Mouse (Mus musculus): ENCODE results near the gene Cox8b. TPM values are rescaled to one million over a fixed set of nuclear protein-coding genes. Genes with fewer than 3 reads are reported as not detected.

Gene Cox8b
- polyA plus RNA-seq, 1 experiment from 2014 or later: not detected

DNA sequence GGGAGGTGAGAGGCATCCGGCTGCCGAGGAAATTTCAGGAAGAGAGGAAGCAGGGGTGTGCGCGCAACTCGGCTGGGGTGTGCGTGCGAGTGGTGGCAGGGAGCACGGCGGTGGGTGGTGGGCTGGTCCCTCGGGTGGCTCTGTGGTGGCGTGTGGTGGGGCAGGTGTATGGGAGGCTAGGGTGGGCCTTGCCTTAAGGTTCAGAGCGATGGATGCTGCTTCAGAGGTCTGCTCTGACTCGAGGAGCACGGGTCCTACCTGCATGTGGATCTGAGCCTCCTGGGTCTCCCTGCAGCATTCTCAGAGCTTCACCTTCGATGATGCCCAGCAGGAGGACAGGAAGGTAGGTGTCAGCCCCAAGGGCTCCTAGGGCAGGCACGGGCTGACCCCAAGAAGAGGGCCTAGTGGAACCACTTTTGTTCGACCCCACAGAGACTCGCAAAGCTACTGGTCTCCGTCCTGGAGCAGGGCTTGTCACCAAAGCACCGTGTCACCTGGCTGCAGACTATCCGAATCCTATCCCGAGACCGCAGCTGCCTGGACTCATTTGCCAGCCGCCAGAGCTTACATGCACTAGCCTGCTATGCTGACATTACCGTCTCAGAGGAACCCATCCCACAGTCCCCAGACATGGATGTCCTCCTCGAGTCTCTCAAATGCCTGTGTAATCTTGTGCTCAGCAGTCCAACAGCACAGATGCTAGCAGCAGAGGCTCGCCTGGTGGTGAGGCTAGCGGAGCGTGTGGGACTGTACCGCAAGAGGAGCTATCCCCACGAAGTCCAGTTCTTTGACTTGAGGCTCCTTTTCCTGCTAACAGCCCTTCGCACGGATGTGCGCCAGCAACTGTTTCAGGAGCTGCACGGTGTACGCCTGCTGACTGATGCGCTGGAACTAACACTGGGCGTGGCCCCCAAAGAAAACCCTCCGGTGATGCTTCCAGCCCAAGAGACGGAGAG is 42.4 kb downstream of the Cox8b start, which contains the start of gene Bet1l:
TSS of gene Bet1l (minus strand) at position 28 of the 956 bp plus-strand sequence.
- peak; percentile 20 for ATAC-seq
- no peaks in the 10 kb centered on the region for H3K27me3 ChIP-seq (replicated peaks)
- H3K9ac ChIP-seq: peak within 1 kb of the TSS; percentile 87
- H3K36me3 ChIP-seq: peaks cover 71% of the 10 kb centered on the region
- H3K4me1 ChIP-seq: peaks cover 44% of the 10 kb centered on the region
- H3K4me2 ChIP-seq: peak within 1 kb of the TSS; percentile 96
- no peaks in the 10 kb centered on the region for H3K9me3 ChIP-seq (replicated peaks)
- peak within 1 kb of the TSS; percentile 98 for H3K27ac ChIP-seq
- 27% methylated on average over 40 of the region's 40 CpGs for WGBS (ENCODE audit: insufficient replicate concordance)
- H3K4me3 ChIP-seq: peak within 1 kb of the TSS; percentile 89

DNA sequence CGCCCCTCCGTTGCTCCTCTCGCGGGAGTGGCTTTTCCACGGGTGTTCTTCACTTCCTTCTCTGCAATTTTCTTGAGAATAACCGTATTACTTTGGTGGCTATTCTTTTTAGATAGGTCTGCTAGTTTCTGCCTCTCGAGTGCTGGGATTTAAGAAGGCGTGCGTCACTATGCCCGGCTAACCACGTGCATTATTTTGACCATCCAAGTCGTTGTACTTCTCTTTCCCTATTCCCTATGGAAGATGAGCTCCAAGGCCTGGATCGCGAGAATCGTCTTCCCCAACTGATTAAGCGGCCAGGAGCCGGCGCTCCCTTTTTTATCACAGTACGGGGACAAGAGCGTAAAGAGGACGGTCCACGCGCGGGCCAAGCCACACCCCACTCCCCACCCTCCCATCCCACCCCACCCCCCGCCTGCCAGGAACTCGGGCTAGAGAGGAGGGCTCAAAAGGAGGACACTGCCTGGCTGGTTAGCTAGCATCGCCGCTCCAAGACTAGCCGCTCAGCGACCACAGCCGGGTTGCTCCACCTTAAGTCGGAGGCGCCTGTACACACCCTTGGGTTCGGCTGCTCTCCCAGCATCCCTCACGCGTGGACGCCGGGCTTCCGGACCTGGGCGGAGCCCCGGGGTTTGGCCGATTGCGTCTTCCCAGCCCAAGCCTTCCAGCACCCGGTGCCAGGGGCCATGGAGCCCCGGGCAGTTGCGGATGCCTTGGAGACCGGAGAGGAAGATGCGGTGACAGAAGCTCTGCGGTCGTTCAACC is 43.3 kb downstream of the Cox8b start, which contains the start of gene Ric8a:
TSS of gene Ric8a (plus strand) at position 173 of the 765 bp plus-strand sequence.
- H3K4me1 ChIP-seq: peaks cover 44% of the 10 kb centered on the region
- H3K36me3 ChIP-seq: peaks cover 71% of the 10 kb centered on the region
- under 1% methylated on average over 50 of the region's 50 CpGs for WGBS (ENCODE audit: insufficient replicate concordance)
- H3K9me3 ChIP-seq (replicated peaks): no peaks in the 10 kb centered on the region
- peak within 1 kb of the TSS; percentile 98 for H3K27ac ChIP-seq
- peak; percentile 84 for ATAC-seq
- no peaks in the 10 kb centered on the region for H3K27me3 ChIP-seq (replicated peaks)
- H3K4me3 ChIP-seq: peak within 1 kb of the TSS; percentile 89
- peak within 1 kb of the TSS; percentile 87 for H3K9ac ChIP-seq
- peak within 1 kb of the TSS; percentile 96 for H3K4me2 ChIP-seq

DNA sequence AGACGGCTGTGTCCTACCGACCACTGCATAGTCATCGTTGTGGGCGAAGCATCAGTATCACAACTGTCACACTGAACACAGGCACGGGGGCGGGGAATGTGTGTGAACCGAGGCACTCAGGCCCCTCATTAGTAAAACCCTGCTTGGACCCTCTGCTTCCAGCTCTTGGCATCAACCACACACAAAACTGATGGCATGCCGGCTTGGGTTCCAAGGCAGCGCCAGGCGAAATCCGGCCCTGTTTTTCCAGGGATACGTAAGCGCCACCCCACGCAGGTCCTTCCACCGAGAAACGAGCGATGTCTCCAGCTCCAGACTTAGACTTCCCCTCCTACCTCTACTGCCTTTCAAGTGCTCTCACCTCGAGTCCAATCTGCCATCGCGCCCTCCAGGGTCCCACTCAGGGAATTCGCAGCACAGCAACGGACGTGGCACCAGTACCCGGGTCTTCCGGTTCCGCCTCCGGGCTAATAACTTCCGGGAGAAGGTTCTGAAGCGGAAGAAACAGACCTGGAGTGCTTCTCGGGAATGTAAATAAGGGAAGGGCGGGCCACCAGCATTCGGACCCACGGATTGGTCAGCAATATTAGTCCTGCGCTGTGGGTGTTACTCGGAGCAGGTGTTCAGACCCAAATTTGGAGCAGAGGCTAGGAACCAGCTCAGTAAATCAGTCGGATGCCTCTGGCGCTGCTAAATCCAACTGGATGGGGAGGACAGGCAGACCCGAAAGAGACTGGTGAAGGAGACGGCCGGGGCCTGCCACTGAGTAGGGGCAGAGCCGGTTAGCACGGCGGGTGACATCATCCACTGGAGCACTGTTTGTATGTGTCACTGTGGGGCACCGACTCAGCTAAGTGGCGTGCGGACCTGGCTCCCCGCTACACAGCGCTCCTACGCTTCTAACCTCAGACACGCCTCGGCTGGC is 44.1 kb downstream of the Cox8b start, which contains the start of gene Gm45785:
TSS of gene Gm45785 (minus strand) at position 472 of the 925 bp plus-strand sequence.
- ATAC-seq: peak; percentile 77
- peak within 1 kb of the TSS; percentile 87 for H3K9ac ChIP-seq
- whole genome bisulfite sequencing (ENCODE audit: insufficient replicate concordance): under 1% methylated on average over 51 of the region's 51 CpGs
- H3K36me3 ChIP-seq: peaks cover 70% of the 10 kb centered on the region
- no peaks in the 10 kb centered on the region for H3K27me3 ChIP-seq (replicated peaks)
- peak within 1 kb of the TSS; percentile 89 for H3K4me3 ChIP-seq
- no peaks in the 10 kb centered on the region for H3K9me3 ChIP-seq (replicated peaks)
- peak within 1 kb of the TSS; percentile 96 for H3K4me2 ChIP-seq
- peak within 1 kb of the TSS; percentile 98 for H3K27ac ChIP-seq
- peaks cover 44% of the 10 kb centered on the region for H3K4me1 ChIP-seq

DNA sequence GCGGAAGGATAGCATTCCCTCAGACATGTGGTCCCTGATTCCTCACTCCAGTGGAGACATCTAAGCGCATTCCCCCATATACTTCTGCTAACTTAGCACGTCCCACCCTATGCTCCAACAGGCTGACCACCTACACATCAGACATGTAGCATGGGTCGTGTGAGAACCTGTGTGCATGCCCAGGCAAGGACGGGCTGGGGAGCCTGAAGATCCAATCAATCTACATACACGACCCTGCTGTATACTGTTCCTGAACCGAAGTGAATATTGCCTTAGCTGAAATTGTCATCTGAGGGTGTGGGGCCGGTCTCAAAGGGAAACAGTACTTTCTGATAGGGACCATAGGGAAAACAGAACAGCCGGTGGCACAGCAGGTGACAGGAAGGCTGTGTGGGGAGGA is 45.1 kb downstream of the Cox8b start:
- 65% methylated on average over 9 of the region's 9 CpGs for WGBS (ENCODE audit: insufficient replicate concordance)
- peaks cover 64% of the 10 kb centered on the region for H3K36me3 ChIP-seq
- peak overlapping the region; percentile 98 for H3K27ac ChIP-seq

DNA sequence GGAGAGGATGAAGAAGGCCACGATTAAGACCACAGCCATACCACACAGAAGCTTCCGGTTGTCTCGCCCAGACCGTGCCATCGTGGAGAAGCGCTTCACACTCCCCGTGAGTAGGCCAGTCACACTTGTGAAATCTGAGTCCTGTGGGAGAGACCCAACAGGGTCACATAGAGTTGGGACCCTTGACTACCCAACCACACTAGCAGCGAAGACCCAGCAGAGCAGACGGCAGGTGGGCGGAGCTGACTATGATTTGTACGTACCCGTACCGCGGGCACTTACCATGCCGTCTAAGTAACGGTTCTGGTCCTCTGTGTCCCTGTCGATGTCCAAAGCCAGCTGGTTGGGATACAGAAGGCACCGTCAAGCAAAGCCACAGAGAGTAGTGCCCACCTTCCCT is 45.8 kb downstream of the Cox8b start:
- H3K36me3 ChIP-seq: peaks cover 57% of the 10 kb centered on the region
- peak overlapping the region; percentile 89; the same call in 1 of the 2 replicates for H3K4me3 ChIP-seq
- H3K4me1 ChIP-seq: peaks cover 42% of the 10 kb centered on the region
- no peaks in the 10 kb centered on the region for H3K9me3 ChIP-seq (replicated peaks)
- no peak overlapping the region for H3K9ac ChIP-seq
- H3K4me2 ChIP-seq: peak overlapping the region; percentile 96; the same call in 1 of the 2 replicates
- WGBS (ENCODE audit: insufficient replicate concordance): 93% methylated on average over 18 of the region's 18 CpGs
- no peak for ATAC-seq
- H3K27me3 ChIP-seq (replicated peaks): no peaks in the 10 kb centered on the region
- H3K27ac ChIP-seq: no peak overlapping the region

More for the DNA sequence above, 45.1 kb downstream of the Cox8b start:
- Histone ChIP-seq H3K4me3 (peak overlapping the region; percentile 89), H3K4me2 (peak overlapping the region; percentile 96), H3K9me3 (replicated peaks) (no peaks in the 10 kb centered on the region), H3K9ac (peak overlapping the region; percentile 87), H3K4me1 (peaks cover 44% of the 10 kb centered on the region), H3K27me3 (replicated peaks) (no peaks in the 10 kb centered on the region)
- ATAC-seq: no peak

DNA sequence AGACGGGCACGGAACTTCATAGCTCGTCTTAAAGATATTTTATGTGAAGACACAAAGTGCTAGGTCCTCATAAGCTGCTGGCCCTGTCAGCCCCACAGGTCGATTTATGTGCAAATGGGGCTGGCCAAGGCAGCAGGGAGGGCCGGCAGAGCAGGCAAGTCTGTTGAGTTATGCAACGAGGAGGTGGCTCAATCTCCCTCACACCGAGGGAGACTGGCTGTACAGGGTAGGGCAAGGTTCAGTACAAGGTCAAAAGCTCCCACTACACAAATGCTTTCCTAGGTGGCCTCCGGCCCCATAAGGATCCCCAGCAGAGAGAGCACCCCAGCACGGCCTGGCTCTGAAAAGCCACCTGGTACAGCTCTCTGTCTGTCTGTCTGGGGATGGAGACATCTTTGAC is 46.9 kb downstream of the Cox8b start:
- no peaks in the 10 kb centered on the region for H3K27me3 ChIP-seq (replicated peaks)
- H3K9me3 ChIP-seq (replicated peaks): no peaks in the 10 kb centered on the region
- H3K4me3 ChIP-seq: no peak overlapping the region
- H3K9ac ChIP-seq: 0 out of 2 replicates have a peak overlapping the region, but pooled peaks have one; percentile 32
- H3K4me2 ChIP-seq: 0 out of 2 replicates have a peak overlapping the region, but pooled peaks have one; percentile 12
- WGBS (ENCODE audit: insufficient replicate concordance): 73% methylated on average over 9 of the region's 9 CpGs
- peak overlapping the region; percentile 28; the same call in 1 of the 2 replicates for H3K27ac ChIP-seq
- peaks cover 46% of the 10 kb centered on the region for H3K36me3 ChIP-seq
- H3K4me1 ChIP-seq: peaks cover 31% of the 10 kb centered on the region
- no peak for ATAC-seq

DNA sequence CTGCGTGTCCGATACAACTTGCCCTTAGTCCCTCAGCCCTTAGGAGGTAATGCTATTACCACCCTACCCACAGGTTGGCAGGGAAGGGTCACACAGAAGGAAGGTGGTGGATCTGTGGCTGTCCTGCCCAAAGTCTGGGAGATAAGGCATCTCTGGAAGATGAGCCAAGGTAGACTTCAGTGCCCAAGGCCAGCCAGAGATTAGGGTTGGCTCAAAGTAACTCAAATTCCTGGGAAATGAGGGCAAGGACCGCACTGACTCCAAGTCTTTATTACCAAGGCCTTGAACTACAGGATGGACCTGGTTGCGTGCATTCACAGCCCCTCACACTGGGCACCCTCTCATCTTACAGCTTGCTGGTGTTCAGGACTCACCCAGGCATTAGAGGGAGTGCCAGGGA is 48.3 kb downstream of the Cox8b start:
- Histone ChIP-seq H3K4me2 (no peak overlapping the region), H3K27me3 (replicated peaks) (0 out of 2 replicates have a peak, but pooled peaks cover 3% of the 10 kb centered on the region), H3K9ac (no peak overlapping the region), H3K4me3 (no peak overlapping the region), H3K27ac (no peak overlapping the region), H3K36me3 (peaks cover 43% of the 10 kb centered on the region), H3K9me3 (replicated peaks) (no peaks in the 10 kb centered on the region), H3K4me1 (peaks cover 22% of the 10 kb centered on the region)
- WGBS (ENCODE audit: insufficient replicate concordance): 89% methylated on average over 4 of the region's 4 CpGs
- ATAC-seq: no peak

Other genes with a start within 250 kb of the Cox8b start
- not detected in 2 replicates for gene Olfr539, start 240.5 kb downstream of the Cox8b start, polyA plus RNA-seq (2016; fragmentation: Nextera tagmentation; extraction: Ambion mirVana)
- gene Olfr45, start 218.5 kb downstream of the Cox8b start, polyA plus RNA-seq (2016; fragmentation: Nextera tagmentation; extraction: Ambion mirVana): not detected in 2 replicates
- not detected in 2 replicates for gene Olfr541, start 203.2 kb downstream of the Cox8b start, polyA plus RNA-seq (2016; fragmentation: Nextera tagmentation; extraction: Ambion mirVana)
- not detected in 2 replicates for gene Cyp2e1, start 136.7 kb downstream of the Cox8b start, polyA plus RNA-seq (2016; fragmentation: Nextera tagmentation; extraction: Ambion mirVana)
- gene Syce1, start 112.6 kb downstream of the Cox8b start, polyA plus RNA-seq (2016; fragmentation: Nextera tagmentation; extraction: Ambion mirVana): 0.15 TPM in 1 of 2 replicates, not detected in the other
- gene Zfp941, start 78.3 kb downstream of the Cox8b start, polyA plus RNA-seq (2016; fragmentation: Nextera tagmentation; extraction: Ambion mirVana): 0.43 and 0.51 TPM in 2 replicates
- gene Urah, start 65.4 kb downstream of the Cox8b start, polyA plus RNA-seq (2016; fragmentation: Nextera tagmentation; extraction: Ambion mirVana): 4.5 and 4.6 TPM in 2 replicates
- gene Scgb1c1, start 54.9 kb downstream of the Cox8b start, polyA plus RNA-seq (2016; fragmentation: Nextera tagmentation; extraction: Ambion mirVana): not detected in 2 replicates
- 0.07 TPM in 1 of 2 replicates, not detected in the other for gene Odf3, start 52.6 kb downstream of the Cox8b start, polyA plus RNA-seq (2016; fragmentation: Nextera tagmentation; extraction: Ambion mirVana)
- not detected in 2 replicates for gene Gm45785, start 44.1 kb downstream of the Cox8b start, polyA plus RNA-seq (2016; fragmentation: Nextera tagmentation; extraction: Ambion mirVana)
- gene Ric8a, start 43.5 kb downstream of the Cox8b start, polyA plus RNA-seq (2016; fragmentation: Nextera tagmentation; extraction: Ambion mirVana): 30.7 and 33.8 TPM in 2 replicates
- gene Bet1l, start 42.9 kb downstream of the Cox8b start, polyA plus RNA-seq (2016; fragmentation: Nextera tagmentation; extraction: Ambion mirVana): 17.4 and 18.0 TPM in 2 replicates
- gene Psmd13, start 18.5 kb downstream of the Cox8b start, polyA plus RNA-seq (2016; fragmentation: Nextera tagmentation; extraction: Ambion mirVana): 204 and 213 TPM in 2 replicates
- gene Sirt3, start 18.1 kb downstream of the Cox8b start, polyA plus RNA-seq (2016; fragmentation: Nextera tagmentation; extraction: Ambion mirVana): 16.0 and 18.1 TPM in 2 replicates
- gene Nlrp6, start 20.5 kb upstream of the Cox8b start, polyA plus RNA-seq (2016; fragmentation: Nextera tagmentation; extraction: Ambion mirVana): 1.1 and 1.4 TPM in 2 replicates
- gene Pgghg, start 40.9 kb upstream of the Cox8b start, polyA plus RNA-seq (2016; fragmentation: Nextera tagmentation; extraction: Ambion mirVana): 7.8 and 7.9 TPM in 2 replicates
- gene Ifitm5, start 49.8 kb upstream of the Cox8b start, polyA plus RNA-seq (2016; fragmentation: Nextera tagmentation; extraction: Ambion mirVana): 0.94 and 0.99 TPM in 2 replicates
- gene Gm45717, start 55.5 kb upstream of the Cox8b start, polyA plus RNA-seq (2016; fragmentation: Nextera tagmentation; extraction: Ambion mirVana): not detected in 2 replicates
- 355 TPM in 2 replicates for gene Ifitm2, start 55.5 kb upstream of the Cox8b start, polyA plus RNA-seq (2016; fragmentation: Nextera tagmentation; extraction: Ambion mirVana)
- 19.5 and 23.4 TPM in 2 replicates for gene Ifitm1, start 66.8 kb upstream of the Cox8b start, polyA plus RNA-seq (2016; fragmentation: Nextera tagmentation; extraction: Ambion mirVana)
- 35.7 TPM in 2 replicates for gene Ifitm3, start 110.3 kb upstream of the Cox8b start, polyA plus RNA-seq (2016; fragmentation: Nextera tagmentation; extraction: Ambion mirVana)
- gene Ifitm6, start 117.5 kb upstream of the Cox8b start, polyA plus RNA-seq (2016; fragmentation: Nextera tagmentation; extraction: Ambion mirVana): 1.4 and 2.7 TPM in 2 replicates
- gene Gm17387, start 128.7 kb upstream of the Cox8b start, polyA plus RNA-seq (2016; fragmentation: Nextera tagmentation; extraction: Ambion mirVana): not detected in 2 replicates
- gene B4galnt4, start 160.7 kb upstream of the Cox8b start, polyA plus RNA-seq (2016; fragmentation: Nextera tagmentation; extraction: Ambion mirVana): 1.9 and 2.3 TPM in 2 replicates
- gene Pkp3, start 177.8 kb upstream of the Cox8b start, polyA plus RNA-seq (2016; fragmentation: Nextera tagmentation; extraction: Ambion mirVana): 0.71 and 1.1 TPM in 2 replicates
- 16.0 and 16.5 TPM in 2 replicates for gene Sigirr, start 200.1 kb upstream of the Cox8b start, polyA plus RNA-seq (2016; fragmentation: Nextera tagmentation; extraction: Ambion mirVana)
- gene Ano9, start 217.4 kb upstream of the Cox8b start, polyA plus RNA-seq (2016; fragmentation: Nextera tagmentation; extraction: Ambion mirVana): 0.15 and 0.19 TPM in 2 replicates
- gene Ptdss2, start 221.9 kb upstream of the Cox8b start, polyA plus RNA-seq (2016; fragmentation: Nextera tagmentation; extraction: Ambion mirVana): 159 and 164 TPM in 2 replicates